Mouse (Mus musculus) neural tube, embryonic 13.5 days (tissue): ENCODE data around the gene Tmem183a. TPM values are rescaled to one million over a fixed set of nuclear protein-coding genes. Genes with fewer than 3 reads are reported as not detected.

Experiments used
- ATAC-seq: fragments of 200-750 bp; cut with Nextera tagmentation; 2 replicates; pipeline ENCODE4 v1.8.0; 2017; ENCODE audit warnings: low read depth, mild to moderate bottlenecking, moderate TSS enrichment, moderate library complexity
- H3K27ac ChIP-seq: fragments of 300-500 bp; sonication (generic); replicated peaks from 2 replicates; pipeline ENCODE4 v1.5.1; 2015; ENCODE audit warnings: moderate library complexity, mild to moderate bottlenecking, inconsistent platforms
- H3K27me3 ChIP-seq: fragments of 300-500 bp; sonication (generic); 2 replicates; pipeline ENCODE4 v1.6.1; 2015; ENCODE audit warnings: mild to moderate bottlenecking, inconsistent platforms
- H3K36me3 ChIP-seq: fragments of 300-500 bp; sonication (generic); 2 replicates; pipeline ENCODE4 v1.6.1; 2015; ENCODE audit warnings: mild to moderate bottlenecking, inconsistent platforms
- H3K4me1 ChIP-seq: fragments of 300-500 bp; sonication (generic); replicated peaks from 2 replicates; pipeline ENCODE4 v1.6.1; 2015; ENCODE audit warnings: inconsistent platforms
- H3K4me2 ChIP-seq: fragments of 300-500 bp; sonication (generic); 2 replicates; pipeline ENCODE4 v1.6.1; 2015; ENCODE audit warnings: inconsistent platforms, mild to moderate bottlenecking, moderate library complexity
- H3K4me3 ChIP-seq: fragments of 300-500 bp; sonication (generic); 2 replicates; pipeline ENCODE4 v1.5.1; 2015; ENCODE audit warnings: mild to moderate bottlenecking, inconsistent platforms
- H3K9ac ChIP-seq: fragments of 300-500 bp; sonication (generic); 2 replicates; pipeline ENCODE4 v1.6.1; 2015; ENCODE audit warnings: moderate library complexity, mild to moderate bottlenecking, inconsistent platforms
- H3K9me3 ChIP-seq: fragments of 300-500 bp; sonication (generic); 2 replicates; pipeline ENCODE4 v1.6.1; 2016; ENCODE audit warnings: inconsistent platforms
- WGBS: fragments of 180-500 bp; shearing (Covaris S2); methylation state at CpG from one replicate; pipeline ENCODE4 v1.1.7; 2015; 5-methylcytosine and 5-hydroxymethylcytosine counted together
- polyA plus RNA-seq: library from polyadenylated mRNA; unstranded; fragments of >200 nt; fragmentation: Nextera tagmentation; extraction: Ambion mirVana; gene quantifications from 2 replicates; pipeline ENCODE4 v1.2.1, GENCODE M21; 2015

Gene Tmem183a
- polyA plus RNA-seq, 1 experiment from 2014 or later, result 105 TPM

DNA sequence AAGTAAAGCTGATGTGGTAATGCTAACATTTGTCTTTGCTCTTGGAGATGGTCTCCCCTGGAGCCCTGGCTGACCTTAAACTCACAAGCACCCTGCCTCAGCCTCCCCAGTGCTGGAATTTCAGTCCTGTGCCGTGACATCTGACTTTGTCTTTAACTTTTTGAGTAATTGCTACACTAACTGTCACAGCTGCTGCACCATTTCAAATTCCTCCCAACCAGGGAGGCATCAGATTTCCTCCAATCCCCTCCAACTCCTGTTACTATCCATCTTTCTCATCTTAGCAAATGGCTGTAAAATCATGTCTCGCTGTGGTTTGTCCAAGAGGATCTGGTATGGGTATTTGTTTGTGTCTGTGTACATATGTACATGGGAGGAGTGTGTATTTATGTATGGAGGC, 12.3 kb upstream of the Tmem183a start:
- H3K9ac ChIP-seq, result no peak overlapping the region
- no peaks in the 10 kb centered on the region for H3K36me3 ChIP-seq
- no peak for ATAC-seq
- H3K9me3 ChIP-seq, result no peaks in the 10 kb centered on the region
- WGBS, result 75% methylated on average over 2 of the region's 2 CpGs
- no peaks in the 10 kb centered on the region for H3K27me3 ChIP-seq
- no peak overlapping the region for H3K4me3 ChIP-seq
- H3K4me1 ChIP-seq, result no peaks in the 10 kb centered on the region
- no peak overlapping the region for H3K27ac ChIP-seq
- H3K4me2 ChIP-seq, result no peak overlapping the region

DNA sequence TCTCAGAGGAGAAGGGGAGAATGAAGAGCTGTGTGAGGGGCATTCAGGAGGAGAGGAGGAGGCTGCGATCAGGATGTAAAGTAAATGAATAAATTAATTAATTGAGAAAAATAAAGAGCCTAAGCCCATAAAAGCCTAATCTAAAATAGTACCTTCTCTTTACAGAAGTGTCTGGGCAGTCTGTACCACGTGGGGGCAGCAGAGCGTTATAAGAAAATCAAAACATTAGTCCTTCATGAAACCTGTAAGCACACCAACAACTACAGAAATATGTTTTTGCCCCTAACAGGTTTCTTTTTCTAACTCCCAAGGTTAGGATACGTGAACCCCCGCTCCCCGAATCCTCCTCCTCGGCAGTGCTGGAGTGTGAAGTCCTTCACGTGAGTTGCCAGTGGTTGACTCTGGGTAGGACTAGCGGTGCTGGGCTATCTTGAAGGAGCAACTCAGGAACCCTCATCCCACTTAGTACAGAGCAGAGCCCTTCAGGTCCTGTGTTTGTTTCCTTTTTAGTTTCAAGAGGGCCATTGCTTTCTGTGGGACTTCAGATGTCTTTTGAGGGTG, 7.1 kb upstream of the Tmem183a start:
- WGBS, result 61% methylated on average over 9 of the region's 9 CpGs
- no peaks in the 10 kb centered on the region for H3K9me3 ChIP-seq
- no peak overlapping the region for H3K4me2 ChIP-seq

DNA sequence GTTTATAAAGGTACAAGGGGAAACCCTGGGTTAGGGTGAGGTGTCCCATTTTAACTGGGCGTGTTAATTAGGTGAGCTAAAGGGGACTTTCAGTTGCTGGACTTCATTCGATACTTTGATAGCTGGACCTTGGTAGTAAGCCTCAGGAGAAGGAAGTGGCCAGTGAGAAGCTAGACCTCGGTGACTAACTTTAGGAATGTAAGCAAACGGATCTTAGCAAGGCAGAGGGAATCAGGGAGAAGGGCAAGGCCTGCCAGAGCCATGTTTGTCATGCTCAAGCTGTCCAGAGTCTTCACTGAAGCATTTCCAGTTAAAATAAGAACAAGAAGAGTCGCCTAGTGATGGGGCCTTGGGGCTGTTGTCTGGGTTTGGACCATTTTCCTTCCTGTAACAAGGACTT, 3.7 kb upstream of the Tmem183a start:
- Histone ChIP-seq H3K27ac (no peak overlapping the region), H3K27me3 (no peaks in the 10 kb centered on the region; the same call in 1 of the 2 replicates), H3K4me2 (no peak overlapping the region), H3K4me3 (no peak overlapping the region), H3K9me3 (no peaks in the 10 kb centered on the region), H3K9ac (no peak overlapping the region), H3K36me3 (no peaks in the 10 kb centered on the region), H3K4me1 (peaks cover 13% of the 10 kb centered on the region)
- ATAC-seq, result no peak
- WGBS, result 65% methylated on average over 5 of the region's 5 CpGs

More for the DNA sequence above, 7.1 kb upstream of the Tmem183a start:
- Histone ChIP-seq H3K27me3 (no peaks in the 10 kb centered on the region; the same call in 1 of the 2 replicates), H3K27ac (no peak overlapping the region), H3K36me3 (no peaks in the 10 kb centered on the region), H3K4me3 (no peak overlapping the region), H3K4me1 (no peaks in the 10 kb centered on the region), H3K9ac (no peak overlapping the region)
- ATAC-seq, result no peak

DNA sequence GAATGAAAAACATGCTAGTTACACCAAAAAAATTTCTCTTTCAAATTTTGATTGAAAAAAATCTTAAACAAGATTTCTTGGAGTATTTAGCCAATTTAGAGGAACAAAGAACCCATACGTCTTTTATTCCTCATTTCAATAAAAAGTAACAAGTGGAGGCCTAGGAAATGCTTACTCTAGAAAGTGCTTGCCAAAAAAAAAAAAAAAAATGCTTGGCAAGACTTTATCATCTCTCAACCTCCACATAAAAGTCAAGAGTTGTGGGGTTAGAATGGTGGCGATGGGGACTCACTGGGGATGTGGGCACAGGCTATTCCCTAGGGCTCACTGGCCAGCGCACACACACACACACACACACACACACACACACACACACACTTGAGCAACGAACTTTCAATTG, 1.4 kb upstream of the Tmem183a start:
- no peak for ATAC-seq
- peaks cover 29% of the 10 kb centered on the region for H3K4me1 ChIP-seq
- H3K9me3 ChIP-seq, result no peaks in the 10 kb centered on the region
- H3K27ac ChIP-seq, result no peak overlapping the region
- H3K36me3 ChIP-seq, result peaks cover 16% of the 10 kb centered on the region
- H3K4me2 ChIP-seq, result no peak overlapping the region
- no peak overlapping the region for H3K4me3 ChIP-seq
- no peaks in the 10 kb centered on the region; the same call in 1 of the 2 replicates for H3K27me3 ChIP-seq
- WGBS, result 89% methylated on average over 4 of the region's 4 CpGs
- no peak overlapping the region for H3K9ac ChIP-seq

DNA sequence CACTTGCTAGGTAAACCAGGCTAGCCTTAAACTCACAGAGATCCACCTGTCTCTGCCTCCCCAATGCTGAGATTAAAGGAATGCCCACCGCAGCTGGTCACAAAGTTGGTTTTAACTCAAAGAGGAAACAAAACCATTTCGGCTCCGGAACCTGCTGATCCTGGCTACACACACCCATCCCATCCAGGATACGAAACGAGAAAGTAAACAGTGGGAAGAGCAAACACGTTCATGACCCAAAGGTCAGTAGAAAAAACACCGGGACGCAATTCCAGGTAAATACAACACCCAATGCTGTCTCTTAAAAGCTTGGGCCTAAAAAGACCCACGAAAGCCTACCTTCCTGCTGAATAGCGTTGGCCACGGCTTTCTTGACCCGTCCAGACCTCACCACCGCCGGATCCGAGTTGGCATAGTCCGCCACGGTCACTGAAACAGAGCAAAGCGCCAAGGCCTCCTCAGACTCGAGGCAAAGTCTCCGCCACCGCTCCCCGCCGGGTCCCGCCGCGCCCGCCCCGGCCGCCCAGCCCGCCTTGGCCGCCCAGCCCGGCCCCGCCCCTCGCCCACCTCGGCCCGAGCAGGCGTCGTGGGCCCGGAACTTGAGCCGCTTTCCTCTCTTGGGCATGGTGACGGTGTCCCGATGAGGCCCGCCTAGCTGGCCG, 453 bp downstream of the Tmem183a start:
- no peaks in the 10 kb centered on the region for H3K9me3 ChIP-seq
- H3K4me2 ChIP-seq, result peak overlapping the region; percentile 86
- H3K27me3 ChIP-seq, result no peaks in the 10 kb centered on the region; the same call in 1 of the 2 replicates
- peak overlapping the region; percentile 92 for H3K4me3 ChIP-seq
- H3K36me3 ChIP-seq, result peaks cover 28% of the 10 kb centered on the region
- H3K9ac ChIP-seq, result peak overlapping the region; percentile 93
- H3K4me1 ChIP-seq, result peaks cover 32% of the 10 kb centered on the region
- ATAC-seq, result peak; percentile 80; the same call in 1 of the 2 replicates
- WGBS, result 2% methylated on average over 44 of the region's 44 CpGs
- H3K27ac ChIP-seq, result peak overlapping the region; percentile 87

DNA sequence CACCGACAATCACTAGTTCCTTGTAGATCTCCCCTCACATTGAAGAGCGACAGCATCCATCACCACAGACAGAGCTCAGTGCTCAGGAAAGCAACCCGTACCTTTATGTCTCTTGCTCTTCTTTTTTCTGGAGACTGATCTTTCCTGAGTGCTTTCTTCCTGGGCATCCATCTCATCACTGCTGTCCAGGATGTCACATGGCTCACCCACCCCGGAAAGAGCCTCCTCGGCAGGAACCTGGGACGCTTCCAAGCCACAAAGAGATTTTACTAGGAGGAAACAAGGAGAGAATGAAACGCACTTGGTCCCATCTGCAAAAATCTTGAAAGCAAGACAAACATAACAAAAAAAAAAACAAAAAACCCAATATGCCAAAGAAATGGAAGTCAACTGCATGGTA, 1.1 kb downstream of the Tmem183a start:
- Histone ChIP-seq H3K4me2 (peak overlapping the region; percentile 86), H3K4me3 (peak overlapping the region; percentile 92), H3K9me3 (no peaks in the 10 kb centered on the region), H3K9ac (peak overlapping the region; percentile 93), H3K36me3 (peaks cover 34% of the 10 kb centered on the region), H3K27me3 (no peaks in the 10 kb centered on the region; the same call in 1 of the 2 replicates), H3K4me1 (peaks cover 32% of the 10 kb centered on the region), H3K27ac (no peak overlapping the region)
- ATAC-seq, result no peak
- 80% methylated on average over 7 of the region's 7 CpGs for WGBS

DNA sequence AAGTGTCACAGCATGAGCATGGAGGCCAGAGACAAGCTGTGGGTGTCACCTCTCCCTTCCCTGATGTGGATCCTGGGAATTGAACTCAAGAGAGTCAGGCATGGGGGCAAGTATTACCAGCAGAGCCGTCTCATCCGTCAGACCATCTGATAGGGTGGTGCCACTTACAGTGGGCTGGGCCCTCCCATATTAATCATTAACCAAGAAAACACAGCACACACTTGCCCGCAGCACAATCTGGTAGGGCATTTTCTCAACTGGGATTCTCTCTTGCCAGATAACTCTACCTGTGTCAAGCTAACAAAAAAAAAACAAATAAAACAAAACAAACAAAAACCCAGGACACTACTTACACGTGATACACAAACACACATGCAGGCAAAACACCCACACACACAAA, 4.3 kb downstream of the Tmem183a start:
- no peak for ATAC-seq
- WGBS, result 80% methylated on average over 4 of the region's 4 CpGs

DNA sequence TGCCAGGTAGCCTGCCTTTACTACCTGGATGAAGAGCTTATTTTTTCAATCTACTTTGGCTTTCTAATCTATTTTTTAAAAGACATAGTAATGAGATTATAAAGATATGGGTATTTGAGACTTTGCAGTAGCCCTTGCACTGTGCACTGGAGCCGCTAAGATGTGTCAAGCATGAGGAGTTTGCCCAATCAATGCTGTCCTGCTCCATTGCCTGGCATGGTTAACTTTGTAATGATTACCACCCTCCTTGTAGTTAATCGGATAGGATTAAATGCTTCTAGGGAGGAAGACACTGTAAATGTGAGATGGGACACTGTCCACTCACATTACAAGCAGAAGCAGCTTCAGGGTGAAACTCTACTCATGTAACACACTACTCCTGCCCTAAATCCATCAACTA, 8.5 kb downstream of the Tmem183a start:
- Histone ChIP-seq H3K4me1 (peaks cover 4% of the 10 kb centered on the region), H3K9ac (no peak overlapping the region), H3K9me3 (no peaks in the 10 kb centered on the region), H3K4me2 (no peak overlapping the region), H3K27ac (no peak overlapping the region), H3K27me3 (no peaks in the 10 kb centered on the region), H3K4me3 (no peak overlapping the region), H3K36me3 (peaks cover 86% of the 10 kb centered on the region)
- WGBS, result 93% methylated on average over 2 of the region's 2 CpGs
- no peak for ATAC-seq

More for the DNA sequence above, 4.3 kb downstream of the Tmem183a start:
- Histone ChIP-seq H3K9me3 (no peaks in the 10 kb centered on the region), H3K27me3 (no peaks in the 10 kb centered on the region), H3K36me3 (peaks cover 66% of the 10 kb centered on the region), H3K27ac (no peak overlapping the region), H3K4me1 (peaks cover 31% of the 10 kb centered on the region), H3K4me3 (no peak overlapping the region), H3K9ac (no peak overlapping the region), H3K4me2 (no peak overlapping the region)

DNA sequence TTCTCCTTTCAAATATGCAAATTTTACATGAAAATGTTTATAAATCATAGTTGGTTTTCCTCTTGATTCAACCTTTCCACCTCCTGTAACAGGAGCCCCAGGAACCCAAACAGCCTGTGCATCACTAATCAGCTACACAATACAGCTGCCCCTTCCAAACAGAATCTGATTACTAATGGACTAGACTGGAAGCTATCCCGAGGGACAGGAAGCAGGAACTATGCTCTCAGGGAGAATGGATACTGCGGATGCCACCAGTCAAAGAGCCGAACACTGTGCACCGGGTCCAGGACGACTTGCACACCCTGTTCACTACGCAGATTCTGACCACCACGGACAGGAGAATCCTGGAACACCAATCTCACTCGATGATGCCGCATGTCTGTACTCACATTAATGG, 14.0 kb downstream of the Tmem183a start:
- Histone ChIP-seq H3K36me3 (peaks cover 61% of the 10 kb centered on the region), H3K9me3 (no peaks in the 10 kb centered on the region), H3K9ac (no peak overlapping the region), H3K4me2 (no peak overlapping the region), H3K4me3 (no peak overlapping the region), H3K27ac (no peak overlapping the region), H3K27me3 (0 out of 2 replicates have a peak, but pooled peaks cover 2% of the 10 kb centered on the region), H3K4me1 (peaks cover 23% of the 10 kb centered on the region)
- WGBS, result 84% methylated on average over 9 of the region's 9 CpGs
- ATAC-seq, result no peak

DNA sequence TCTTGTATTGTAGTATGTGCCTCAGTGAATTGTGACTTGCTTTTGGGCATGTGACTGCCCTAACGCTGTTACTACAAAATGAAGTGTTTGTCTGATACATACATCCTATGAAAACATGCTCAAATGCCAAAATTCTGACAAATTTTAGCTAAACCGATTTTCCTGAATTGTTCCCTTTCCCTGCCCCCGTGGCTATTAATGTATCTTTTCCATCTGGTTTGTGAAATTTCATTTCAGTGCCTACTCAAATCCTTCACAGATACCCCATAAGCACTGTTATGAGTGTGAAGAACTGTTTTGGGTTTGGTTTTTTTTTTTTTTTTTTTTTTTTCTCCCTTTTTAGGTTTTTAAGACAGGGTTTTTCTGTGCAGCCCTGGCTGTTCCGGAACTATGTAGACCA, 16.7 kb downstream of the Tmem183a start:
- Histone ChIP-seq H3K9me3 (no peaks in the 10 kb centered on the region), H3K4me2 (peak overlapping the region; percentile 79), H3K4me1 (peaks cover 30% of the 10 kb centered on the region), H3K27ac (peak overlapping the region; percentile 39; the same call in 1 of the 2 replicates), H3K36me3 (peaks cover 34% of the 10 kb centered on the region), H3K9ac (no peak overlapping the region), H3K4me3 (peak overlapping the region; percentile 53), H3K27me3 (0 out of 2 replicates have a peak, but pooled peaks cover 4% of the 10 kb centered on the region)
- no peak for ATAC-seq
- 73% methylated on average over 4 of the region's 4 CpGs for WGBS

DNA sequence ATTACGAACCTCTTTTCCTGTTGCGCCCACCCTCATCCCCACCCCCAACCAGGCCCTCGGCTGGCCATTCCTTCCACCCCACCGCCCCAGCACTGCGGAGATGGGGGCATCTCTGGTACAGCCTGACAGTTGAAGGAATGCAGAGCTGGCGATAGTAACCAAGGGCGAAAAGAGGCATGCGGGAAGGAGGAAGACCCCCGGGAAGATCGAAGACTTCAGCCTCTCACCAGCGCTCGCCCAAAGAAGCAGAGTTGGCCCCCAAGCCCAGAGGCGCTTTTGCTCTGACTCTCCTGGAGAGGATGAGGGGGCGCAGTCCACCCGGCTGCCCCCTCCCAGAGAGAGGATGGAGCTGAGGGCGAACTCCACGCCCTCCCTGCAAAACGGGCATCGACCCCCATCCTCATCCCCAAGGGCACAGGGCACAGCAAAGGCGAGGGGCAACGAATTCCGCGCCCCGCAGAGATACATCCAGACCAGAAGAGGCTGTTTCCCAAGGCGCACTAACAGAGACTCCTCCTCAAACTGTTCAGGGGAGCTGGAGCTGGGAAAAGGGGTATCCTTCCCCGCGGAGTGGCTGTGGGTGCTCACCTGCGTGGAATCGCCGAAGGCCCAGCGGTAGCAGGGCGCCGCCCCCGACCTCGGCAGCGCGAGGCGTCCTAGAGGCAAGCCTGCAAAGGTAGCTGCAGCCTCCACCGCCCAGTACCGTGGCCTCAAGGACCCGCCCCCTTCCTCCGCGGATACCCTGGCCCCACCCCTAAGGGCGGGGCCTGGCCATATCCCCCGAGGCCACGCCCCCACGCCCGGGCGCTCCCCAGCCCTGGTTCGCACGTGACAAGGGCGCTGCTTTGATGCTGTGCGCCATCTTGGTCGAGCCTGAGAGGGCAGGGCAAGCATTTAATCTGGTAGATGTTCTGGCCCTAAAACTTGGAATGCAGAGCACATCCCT, 17.5 kb downstream of the Tmem183a start:
- peaks cover 30% of the 10 kb centered on the region for H3K4me1 ChIP-seq
- peak overlapping the region; percentile 53 for H3K4me3 ChIP-seq
- H3K9me3 ChIP-seq, result no peaks in the 10 kb centered on the region
- WGBS, result under 1% methylated on average over 52 of the region's 54 CpGs
- peak; percentile 94 for ATAC-seq
- peak overlapping the region; percentile 70 for H3K27ac ChIP-seq
- H3K36me3 ChIP-seq, result peaks cover 26% of the 10 kb centered on the region
- peak overlapping the region; percentile 79 for H3K4me2 ChIP-seq
- peak overlapping the region; percentile 78 for H3K9ac ChIP-seq
- 0 out of 2 replicates have a peak, but pooled peaks cover 4% of the 10 kb centered on the region for H3K27me3 ChIP-seq

DNA sequence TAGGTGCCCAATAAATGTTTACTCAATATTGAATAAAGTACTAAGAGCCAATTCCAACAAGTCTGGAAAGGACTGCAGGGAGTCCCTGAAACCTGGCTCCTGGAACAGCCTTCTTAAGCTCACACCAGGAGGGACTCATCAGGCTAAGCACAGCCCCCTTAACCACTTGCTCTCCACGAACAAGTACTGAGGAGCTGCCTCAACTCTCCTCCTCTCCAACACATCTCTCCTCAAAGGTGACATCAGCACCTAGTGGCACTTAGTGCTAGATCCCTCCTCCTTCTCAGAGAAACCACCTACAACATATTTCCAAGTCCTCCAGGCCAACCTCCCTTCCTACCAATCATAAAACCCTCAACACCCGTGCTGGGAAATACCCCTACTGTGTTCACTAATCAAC, 18.2 kb downstream of the Tmem183a start:
- peak overlapping the region; percentile 70; the same call in 1 of the 2 replicates for H3K27ac ChIP-seq
- peak overlapping the region; percentile 53 for H3K4me3 ChIP-seq
- H3K27me3 ChIP-seq, result 0 out of 2 replicates have a peak, but pooled peaks cover 4% of the 10 kb centered on the region
- H3K4me1 ChIP-seq, result peaks cover 30% of the 10 kb centered on the region
- peak; percentile 29 for ATAC-seq
- H3K9me3 ChIP-seq, result no peaks in the 10 kb centered on the region
- peak overlapping the region; percentile 79 for H3K4me2 ChIP-seq
- peaks cover 23% of the 10 kb centered on the region for H3K36me3 ChIP-seq
- WGBS, result 12% methylated on average over 2 of the region's 2 CpGs
- H3K9ac ChIP-seq, result peak overlapping the region; percentile 78
